Mouse (Mus musculus) liver, embryonic 14.5 days (tissue): ENCODE results near the gene Naa25. TPM values are rescaled to one million over a fixed set of nuclear protein-coding genes. Genes with fewer than 3 reads are reported as not detected.
A peak's percentile ranks its signal among the peaks of the same experiment; 100 is the strongest.

Source experiments
- ATAC-seq: fragments of 200-750 bp; cut with Nextera tagmentation; 2 replicates; pipeline ENCODE4 v1.8.0; 2017; ENCODE audit warnings: moderate number of reproducible peaks, mild to moderate bottlenecking, moderate library complexity; ENCODE audit not compliant: insufficient read depth
- DNase-seq, 3 experiments: peaks; one replicate each; pipeline ENCODE4 v3.0.0-alpha.2; 2012 to 2013; ENCODE audit warnings: low read depth in 3 of 3, low spot score in 3 of 3
- H3K27ac ChIP-seq: fragments of 300-500 bp; sonication (generic); 2 replicates; pipeline ENCODE4 v1.5.1; 2014; ENCODE audit warnings: moderate library complexity, mild to moderate bottlenecking, control low read depth, inconsistent platforms
- H3K27me3 ChIP-seq: fragments of 300-500 bp; sonication (generic); 2 replicates; pipeline ENCODE4 v1.6.1; 2014; ENCODE audit warnings: mild to moderate bottlenecking, low read length, moderate library complexity; ENCODE audit not compliant: control insufficient read depth, insufficient read depth
- H3K36me3 ChIP-seq: fragments of 300-500 bp; sonication (generic); replicated peaks from 2 replicates; pipeline ENCODE4 v1.6.1; 2014; ENCODE audit warnings: low read depth; ENCODE audit not compliant: control insufficient read depth, insufficient read depth
- H3K4me1 ChIP-seq, 2 experiments: fragments of 200-500 bp in 1 of 2; fragments of 300-500 bp in 1 of 2; sonication (generic) in 1 of 2; replicated peaks; 2 replicates each; pipeline ENCODE4 v1.6.1; 2012 to 2014; ENCODE audit warnings: antibody characterized with exemption in 1 of 2, inconsistent platforms in 1 of 2, low read length in 1 of 2; ENCODE audit not compliant: control insufficient read depth in 2 of 2, insufficient read depth in 2 of 2
- H3K4me2 ChIP-seq: fragments of 300-500 bp; sonication (generic); 2 replicates; pipeline ENCODE4 v1.6.1; 2014; ENCODE audit warnings: low read depth, mild to moderate bottlenecking, control low read depth, moderate library complexity
- H3K4me3 ChIP-seq, 2 experiments: fragments of 200-500 bp in 1 of 2; fragments of 300-500 bp in 1 of 2; sonication (generic) in 1 of 2; 2 replicates each; pipeline ENCODE4 v1.5.1; 2012 to 2014; ENCODE audit warnings: low read depth in 2 of 2, low read length in 2 of 2, mild to moderate bottlenecking in 2 of 2, control low read depth in 1 of 2, inconsistent platforms in 1 of 2, moderate library complexity in 1 of 2; ENCODE audit not compliant: insufficient read depth in 1 of 2
- H3K9ac ChIP-seq: fragments of 300-500 bp; sonication (generic); replicated peaks from 2 replicates; pipeline ENCODE4 v1.6.1; 2014; ENCODE audit warnings: mild to moderate bottlenecking, control low read depth, moderate library complexity
- H3K9me3 ChIP-seq: fragments of 300-500 bp; sonication (generic); 2 replicates; pipeline ENCODE4 v1.6.1; 2016; ENCODE audit warnings: low read length, mixed read lengths; ENCODE audit not compliant: control insufficient read depth
- CTCF ChIP-seq: IDR thresholded peaks from 2 replicates; pipeline ENCODE4 v1.5.1; 2016; ENCODE audit warnings: antibody characterized with exemption, low read depth, control low read depth
- EP300 ChIP-seq: IDR thresholded peaks from 2 replicates; pipeline ENCODE4 v1.6.1; 2016; ENCODE audit warnings: antibody characterized with exemption, low read depth
- WGBS: fragments of 180-500 bp; shearing (Covaris S2); extraction: QIAGEN DNeasy Blood & Tissue Kit; methylation state at CpG from one replicate; pipeline ENCODE4 v1.1.7; 2014; ENCODE audit not compliant: insufficient replicate concordance; 5-methylcytosine and 5-hydroxymethylcytosine counted together
- polyA plus RNA-seq, 2 experiments: library from polyadenylated mRNA; depleted of rRNA in 1 of 2; stranded (reverse) in 1 of 2; unstranded in 1 of 2; fragments of >200 nt; fragmentation: Nextera tagmentation in 1 of 2; extraction: Ambion mirVana in 1 of 2; gene quantifications; 2 replicates each; pipeline versions ENCODE4 v1.2.1 to v1.2.3; 2012 to 2014

The Naa25 gene
- polyA plus RNA-seq, 2 experiments = 8.8 to 18.5 TPM

GRCm38 (mm10) chr5:121438756-121439155 lies 41.0 kb downstream of the Naa25 start:
- Histone ChIP-seq H3K9me3 (no peaks in the 10 kb centered on the region), H3K4me3 (no peak overlapping the region), H3K36me3 (peaks cover 73% of the 10 kb centered on the region), H3K27me3 (no peaks in the 10 kb centered on the region), H3K4me1 (no peaks in the 10 kb centered on the region), H3K4me2 (no peak overlapping the region), H3K27ac (no peak overlapping the region), H3K9ac (no peak overlapping the region)
- TF ChIP-seq CTCF (no peak), EP300 (no peak)
- ATAC-seq (no peak), DNase-seq (no peak)
- WGBS = 89% methylated on average over 11 of the region's 11 CpGs

DNA sequence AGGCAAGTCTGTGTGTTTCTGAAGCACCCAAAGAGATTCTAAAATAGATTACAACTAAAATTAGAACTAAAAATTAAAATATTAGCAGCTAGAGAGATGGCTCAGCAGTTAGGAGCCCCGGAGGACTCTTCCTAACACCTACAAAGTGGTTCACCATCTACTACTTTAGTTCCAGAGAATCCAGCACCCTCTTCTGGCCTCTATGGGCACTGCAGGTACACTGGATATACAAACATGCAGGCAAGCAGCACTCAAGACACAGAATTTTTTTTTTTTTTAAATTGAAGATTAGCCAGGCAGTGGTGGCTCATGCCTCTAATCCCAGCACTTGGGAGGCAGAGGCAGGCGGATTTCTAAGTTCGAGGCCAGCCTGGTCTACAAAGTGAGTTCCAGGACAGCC lies 45.8 kb downstream of the Naa25 start:
- ATAC-seq (no peak), DNase-seq (peak; percentile 45 to 51 (median 45))
- TF ChIP-seq EP300 = no peak
- peak; percentile 65 for TF ChIP-seq CTCF
- H3K9me3 ChIP-seq = no peaks in the 10 kb centered on the region
- no peaks in the 10 kb centered on the region for H3K27me3 ChIP-seq
- no peaks in the 10 kb centered on the region for H3K4me1 ChIP-seq
- H3K9ac ChIP-seq = no peak overlapping the region
- H3K4me2 ChIP-seq = no peak overlapping the region
- no peak overlapping the region for H3K27ac ChIP-seq
- no peak overlapping the region for H3K4me3 ChIP-seq
- WGBS = 70% methylated on average over 3 of the region's 3 CpGs
- H3K36me3 ChIP-seq = peaks cover 90% of the 10 kb centered on the region

DNA sequence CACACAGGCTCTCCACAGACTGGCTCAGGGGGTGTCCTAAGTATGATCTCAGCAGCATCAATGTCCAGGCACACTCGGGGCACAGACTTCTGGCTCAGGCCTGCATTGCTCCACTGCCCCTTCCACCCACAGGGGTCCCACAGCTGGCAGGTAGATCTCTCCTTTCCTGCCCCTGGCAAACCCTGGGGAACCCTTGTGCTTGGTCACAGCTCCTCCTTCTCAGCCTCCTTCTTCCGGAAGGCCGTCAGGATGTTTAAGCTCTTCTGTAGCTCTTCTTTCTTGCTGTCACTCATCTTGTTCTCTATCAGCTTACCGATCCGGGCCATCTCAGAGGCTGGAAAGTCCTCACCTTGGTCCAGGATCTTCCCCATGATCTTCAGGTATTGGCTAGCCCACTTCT lies 47.1 kb downstream of the Naa25 start:
- H3K9ac ChIP-seq = no peak overlapping the region
- no peak overlapping the region for H3K27ac ChIP-seq
- H3K9me3 ChIP-seq = no peaks in the 10 kb centered on the region
- H3K36me3 ChIP-seq = peaks cover 86% of the 10 kb centered on the region
- no peak overlapping the region for H3K4me2 ChIP-seq
- 79% methylated on average over 5 of the region's 5 CpGs for WGBS
- no peak for ATAC-seq
- H3K4me3 ChIP-seq = no peak overlapping the region
- no peaks in the 10 kb centered on the region for H3K27me3 ChIP-seq
- TF ChIP-seq EP300 (no peak), CTCF (no peak)
- H3K4me1 ChIP-seq = no peaks in the 10 kb centered on the region
- DNase-seq = no peak

GRCm38 (mm10) chr5:121448450-121448849 lies 50.7 kb downstream of the Naa25 start:
- ATAC-seq (no peak), DNase-seq (no peak)
- whole genome bisulfite sequencing = 85% methylated on average over 3 of the region's 3 CpGs
- peak; percentile 69 for TF ChIP-seq CTCF
- no peak for TF ChIP-seq EP300
- H3K9ac ChIP-seq = no peak overlapping the region
- no peaks in the 10 kb centered on the region for H3K9me3 ChIP-seq
- no peak overlapping the region for H3K4me3 ChIP-seq
- no peaks in the 10 kb centered on the region for H3K27me3 ChIP-seq
- peaks cover 59% of the 10 kb centered on the region for H3K36me3 ChIP-seq
- peaks cover 8 to 10% of the 10 kb centered on the region in 2 experiments for H3K4me1 ChIP-seq
- no peak overlapping the region for H3K4me2 ChIP-seq
- H3K27ac ChIP-seq = no peak overlapping the region

DNA sequence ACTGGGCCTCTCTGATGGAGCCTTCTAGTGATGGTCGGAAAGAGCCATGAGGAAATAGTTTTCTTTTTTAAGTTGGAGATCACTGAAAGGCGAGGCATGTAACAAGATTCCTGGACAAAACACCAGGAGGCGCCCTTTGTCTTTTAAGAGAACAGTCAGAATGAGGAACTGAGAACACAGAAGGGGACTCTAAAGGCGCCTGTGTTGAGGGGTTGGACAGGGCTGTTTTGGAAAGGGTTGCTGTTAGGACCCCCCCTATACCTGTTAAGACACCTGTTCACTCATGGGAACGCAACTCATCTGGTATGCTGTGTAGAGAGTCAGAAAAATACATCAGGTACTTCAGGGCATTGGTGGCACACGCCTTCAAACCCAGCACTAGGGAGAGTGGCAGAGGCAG lies 52.2 kb downstream of the Naa25 start:
- ATAC-seq = no peak

DNA sequence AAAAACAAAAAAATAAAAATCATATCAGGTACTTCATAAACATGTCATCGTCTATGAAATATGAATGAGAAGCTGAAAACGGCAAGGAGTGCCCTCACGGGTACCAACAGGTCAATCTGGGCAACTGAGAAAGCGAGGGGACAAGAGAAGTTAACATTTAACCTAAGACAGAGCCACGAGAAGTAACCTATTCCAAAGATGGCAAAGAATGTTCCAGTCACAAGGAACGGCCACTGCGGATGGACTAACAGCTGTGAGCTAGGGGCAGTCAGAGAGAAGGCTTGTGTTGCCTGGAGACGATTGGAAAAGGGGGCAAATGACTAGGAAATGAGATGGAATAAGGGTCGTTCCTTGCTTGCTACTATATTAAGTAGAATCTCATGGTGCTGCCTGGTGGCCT lies 52.7 kb downstream of the Naa25 start:
- no peak overlapping the region for H3K27ac ChIP-seq
- 72% methylated on average over 9 of the region's 9 CpGs for WGBS
- H3K4me2 ChIP-seq = peak overlapping the region; percentile 88
- TF ChIP-seq EP300 (no peak), CTCF (no peak)
- no peak for DNase-seq
- H3K36me3 ChIP-seq = peaks cover 39% of the 10 kb centered on the region
- peak overlapping the region; percentile 91 for H3K9ac ChIP-seq
- peaks cover 8 to 15% of the 10 kb centered on the region in 2 experiments for H3K4me1 ChIP-seq
- H3K27me3 ChIP-seq = no peaks in the 10 kb centered on the region
- no peaks in the 10 kb centered on the region for H3K9me3 ChIP-seq
- H3K4me3 ChIP-seq = no peak overlapping the region
- ATAC-seq = no peak

More for the DNA sequence above, 52.2 kb downstream of the Naa25 start:
- H3K9ac ChIP-seq = no peak overlapping the region
- no peaks in the 10 kb centered on the region for H3K9me3 ChIP-seq
- DNase-seq = peak; percentile 59 to 69 (median 60)
- H3K4me2 ChIP-seq = no peak overlapping the region
- peaks cover 44% of the 10 kb centered on the region for H3K36me3 ChIP-seq
- H3K4me3 ChIP-seq = no peak overlapping the region
- no peak overlapping the region for H3K27ac ChIP-seq
- peaks cover 8 to 15% of the 10 kb centered on the region in 2 experiments for H3K4me1 ChIP-seq
- TF ChIP-seq EP300 (no peak), CTCF (peak; percentile 67)
- H3K27me3 ChIP-seq = no peaks in the 10 kb centered on the region
- WGBS = 41% methylated on average over 6 of the region's 6 CpGs
